Mouse (Mus musculus): ENCODE data around the gene March6.

The March6 gene

DNA sequence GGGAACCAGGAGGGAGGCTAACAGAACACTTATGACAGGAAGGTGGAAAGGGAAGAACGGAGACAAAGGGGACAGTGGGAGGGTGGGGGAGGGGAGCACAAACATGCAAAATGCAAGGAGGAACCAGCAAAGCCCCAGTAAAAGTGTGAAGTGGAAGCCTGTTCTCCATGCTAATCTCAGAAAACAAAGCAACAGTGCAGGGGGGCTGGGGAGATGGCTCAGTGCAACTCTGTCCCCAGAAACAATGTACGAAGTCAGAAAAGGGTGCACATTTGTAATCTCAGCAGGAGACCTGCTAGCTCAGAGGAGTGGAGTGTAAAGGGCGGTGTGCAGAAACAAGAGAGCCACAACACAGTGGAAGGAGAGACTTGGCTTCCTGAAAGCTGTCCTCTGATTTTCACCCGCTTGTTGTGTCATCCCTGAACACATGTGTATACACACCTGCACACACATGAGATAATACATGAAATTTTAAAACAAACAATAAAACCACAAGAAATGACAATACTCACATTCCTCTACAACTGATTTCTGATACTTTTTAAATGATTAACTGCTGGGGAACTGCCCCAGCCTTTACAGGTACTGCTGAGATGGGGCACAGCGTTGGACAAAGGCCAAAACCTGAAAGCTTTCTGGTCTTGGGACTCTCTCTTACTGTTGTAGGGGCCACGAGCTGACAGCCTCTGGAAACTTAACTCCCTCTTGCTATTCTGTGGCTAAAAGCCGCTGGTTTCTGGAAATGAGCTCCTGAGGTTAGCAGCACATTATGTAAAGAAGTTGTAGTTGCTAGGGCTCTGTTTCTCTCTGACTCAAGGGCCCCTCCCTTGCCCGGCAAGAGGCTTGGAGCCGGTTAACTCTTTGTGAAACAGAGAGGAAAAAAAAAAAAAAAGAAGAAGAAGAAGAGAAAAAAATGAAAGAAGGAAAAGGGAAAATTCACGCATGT is 11.4 kb upstream of the March6 start:
- DNase-seq (ENCODE audit: low spot score): no peak

DNA sequence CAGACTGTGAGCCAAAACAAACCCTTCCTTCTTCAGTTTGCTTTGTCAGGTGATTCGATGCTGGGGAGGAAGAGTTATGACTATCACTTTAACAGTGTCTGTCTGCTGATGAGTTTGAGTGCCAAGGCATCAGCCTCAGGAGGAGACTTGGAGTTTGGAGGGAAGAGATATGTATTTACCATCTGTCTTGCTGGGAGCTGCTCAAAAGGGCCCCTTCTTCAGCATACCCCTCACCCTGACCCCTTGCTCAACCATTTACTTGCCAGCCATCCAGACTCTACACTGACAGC is 9.6 kb upstream of the March6 start:
- DNase-seq (ENCODE audit: low spot score): no peak

DNA sequence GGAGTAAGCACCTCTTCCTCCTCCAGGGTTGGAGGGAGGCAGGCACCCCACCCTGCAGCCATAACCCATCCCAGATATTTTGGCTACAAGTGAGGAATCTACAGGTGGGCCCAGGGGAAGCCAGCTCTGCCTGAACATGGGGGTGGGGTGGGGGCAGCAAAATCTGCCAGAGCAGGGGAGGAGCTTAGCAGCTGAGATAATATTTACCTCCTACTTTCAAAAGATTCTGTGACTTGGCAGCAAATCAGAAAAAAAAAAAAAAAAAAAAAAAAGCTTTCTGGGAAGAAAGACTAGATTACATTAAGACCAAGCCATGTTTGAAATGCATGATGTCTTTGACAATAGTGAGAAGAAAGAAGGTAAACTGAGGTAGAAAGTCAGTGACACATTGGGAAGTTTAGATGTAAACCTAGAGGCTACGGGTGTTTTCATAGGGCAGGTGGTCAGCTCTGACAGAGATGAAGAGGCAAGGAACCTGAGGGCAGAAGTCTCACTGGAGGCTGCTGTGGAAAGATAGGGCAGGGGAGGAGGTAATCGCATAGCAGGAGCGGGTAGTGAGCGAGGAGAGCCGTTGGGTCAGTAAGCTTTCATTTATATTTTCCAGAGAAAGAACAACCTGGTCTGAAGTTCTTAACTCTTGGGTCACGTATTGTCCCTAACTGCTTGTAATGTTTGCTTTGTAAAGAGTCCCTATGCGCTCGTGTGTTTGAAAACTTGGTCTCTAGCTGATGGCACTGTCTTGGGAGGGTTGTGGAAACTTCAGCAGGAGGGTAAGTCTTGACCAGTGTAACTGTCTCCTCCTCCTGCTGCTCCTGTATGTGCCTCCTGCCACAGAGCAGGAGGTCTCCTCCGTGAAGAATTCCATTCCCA is 9.0 kb upstream of the March6 start:
- DNase-seq (ENCODE audit: low spot score): no peak

DNA sequence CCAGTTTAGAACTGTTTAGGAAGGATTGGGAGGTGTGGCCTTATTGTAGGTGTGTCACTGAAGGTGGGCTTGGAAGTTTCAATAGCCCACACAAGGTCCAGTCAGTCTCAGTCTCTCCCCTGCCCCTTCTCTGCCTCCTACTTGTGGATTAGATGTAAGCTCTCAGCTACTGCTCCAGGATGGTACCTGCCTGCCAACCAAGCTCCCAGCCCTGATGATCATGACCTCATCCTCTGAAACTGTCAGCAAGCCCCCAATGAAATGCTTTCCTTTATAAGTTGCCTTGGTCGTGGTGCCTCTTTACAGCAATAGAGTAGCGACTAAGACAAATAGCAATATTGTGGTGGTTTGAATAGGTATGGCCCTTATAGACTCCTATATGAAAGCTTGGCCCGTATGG is 7.5 kb upstream of the March6 start:
- no peak for DNase-seq (ENCODE audit: low spot score)

DNA sequence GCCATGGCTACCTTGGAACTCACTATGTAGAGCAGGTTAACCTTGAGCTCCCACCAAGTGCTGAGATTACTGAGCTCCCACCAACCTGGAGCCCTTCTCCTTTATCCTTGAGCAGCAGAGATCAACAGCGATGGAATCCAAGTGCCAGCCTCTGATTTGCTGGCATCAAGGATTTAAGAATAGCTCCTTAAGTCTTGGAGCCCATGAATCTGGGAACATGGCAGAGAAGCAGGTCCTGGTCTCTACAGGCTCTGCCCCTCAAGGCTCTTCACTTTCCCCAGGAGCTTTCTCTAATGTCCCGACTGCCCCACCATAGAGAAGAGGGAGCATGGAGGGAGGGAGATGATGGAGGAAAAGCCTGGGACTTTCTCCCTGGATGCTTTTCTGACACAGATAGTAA is 6.9 kb upstream of the March6 start:
- no peak for DNase-seq (ENCODE audit: low spot score)

DNA sequence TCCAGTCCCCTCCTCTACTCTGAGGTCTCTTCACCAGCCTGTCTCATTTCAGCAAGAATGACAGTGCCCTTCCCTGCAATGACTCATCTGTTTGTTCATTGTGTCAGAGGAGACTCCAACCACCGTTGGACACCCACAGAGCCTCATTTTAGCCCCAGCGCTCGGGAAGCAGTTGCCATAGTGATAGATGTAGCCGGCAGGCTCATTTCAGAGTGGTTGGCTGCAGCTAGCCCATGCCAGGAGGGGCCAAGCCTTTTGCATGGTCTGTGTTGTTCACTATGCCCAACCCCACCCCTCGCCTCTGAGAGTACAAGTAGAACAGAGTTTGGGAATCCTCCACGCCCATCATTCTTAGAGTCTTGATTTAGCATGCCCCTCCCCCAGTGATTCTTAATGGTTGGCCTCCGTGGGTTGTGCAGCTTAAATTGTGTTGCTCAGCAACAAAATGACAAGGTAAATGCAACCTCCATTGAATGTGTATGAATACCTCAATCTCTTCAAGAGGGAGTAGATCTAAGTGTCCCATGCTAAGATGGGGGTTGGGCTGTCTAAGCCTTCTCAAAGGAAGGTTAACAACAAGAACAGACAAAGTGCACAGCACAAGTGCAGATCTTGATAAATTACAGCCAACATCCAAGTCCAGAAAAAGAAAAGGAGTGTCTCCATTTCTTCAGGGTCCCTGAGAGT is 5.3 kb upstream of the March6 start:
- DNase-seq (ENCODE audit: low spot score): no peak

DNA sequence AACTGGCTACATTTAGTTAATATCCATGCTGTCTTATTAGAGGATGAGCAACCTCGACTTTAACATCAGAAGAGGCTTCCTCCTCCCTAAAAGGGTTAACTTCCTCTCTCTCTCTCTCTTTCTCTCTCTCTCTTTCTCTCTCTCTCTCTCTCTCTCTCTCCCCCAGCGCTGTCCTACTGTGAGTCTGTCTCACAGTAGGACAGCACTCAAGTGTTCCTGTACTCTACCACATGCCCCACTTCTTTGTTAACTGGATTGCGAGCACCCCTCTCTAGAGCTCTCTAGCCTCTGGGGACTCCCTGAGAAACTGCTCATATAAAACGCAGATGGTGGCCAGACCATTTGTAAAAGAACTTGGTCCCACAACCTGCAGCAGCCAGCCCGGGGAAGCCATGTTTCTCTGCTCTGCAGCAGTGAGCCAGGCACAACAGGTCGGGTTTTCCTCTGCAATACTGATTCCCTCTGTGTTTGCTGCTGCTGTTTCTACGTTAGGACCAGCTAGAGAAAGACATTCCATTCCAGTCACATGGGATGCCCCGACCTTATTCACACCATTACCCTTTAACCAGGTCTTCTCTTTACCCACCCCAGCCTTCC is 4.5 kb upstream of the March6 start:
- DNase-seq (ENCODE audit: low spot score): no peak

DNA sequence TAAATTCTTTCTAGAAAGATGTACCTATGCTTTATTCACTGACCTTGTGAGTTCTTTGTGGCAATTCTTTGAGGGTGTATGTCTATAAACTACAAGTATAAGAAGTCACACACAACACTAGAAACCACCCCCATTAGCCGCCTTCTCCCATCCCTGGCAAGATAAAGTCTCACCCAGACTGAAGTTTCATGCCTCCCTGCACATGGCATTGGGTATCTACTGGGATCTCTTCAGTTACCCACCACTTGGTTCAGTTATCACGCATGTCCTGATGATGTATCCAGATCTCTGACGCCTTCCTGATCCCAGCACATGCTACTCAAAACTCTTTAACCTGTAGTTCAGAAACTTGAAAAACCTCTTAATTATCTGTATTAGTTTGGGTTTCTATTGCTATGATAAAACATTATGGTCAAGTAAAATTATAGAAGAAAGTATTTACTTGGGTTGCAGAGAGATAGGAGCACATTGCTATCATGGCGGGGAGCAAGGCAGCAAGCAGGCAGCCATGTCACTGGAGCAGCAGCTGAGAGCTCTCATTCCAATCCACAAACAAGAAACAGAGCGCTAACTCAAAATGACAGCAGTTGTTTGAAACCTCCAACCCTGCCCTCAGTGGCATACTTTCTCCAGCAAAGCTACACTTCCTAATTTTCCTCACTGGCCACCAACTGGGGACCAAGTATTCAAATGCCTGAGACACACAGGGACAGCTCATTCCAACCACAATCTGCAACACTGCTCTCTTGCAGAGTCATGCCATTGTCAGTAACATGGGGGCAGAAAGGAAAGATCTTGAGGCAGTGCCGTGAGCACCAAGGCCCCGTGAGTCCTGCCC is 3.8 kb upstream of the March6 start:
- DNase-seq (ENCODE audit: low spot score): no peak

DNA sequence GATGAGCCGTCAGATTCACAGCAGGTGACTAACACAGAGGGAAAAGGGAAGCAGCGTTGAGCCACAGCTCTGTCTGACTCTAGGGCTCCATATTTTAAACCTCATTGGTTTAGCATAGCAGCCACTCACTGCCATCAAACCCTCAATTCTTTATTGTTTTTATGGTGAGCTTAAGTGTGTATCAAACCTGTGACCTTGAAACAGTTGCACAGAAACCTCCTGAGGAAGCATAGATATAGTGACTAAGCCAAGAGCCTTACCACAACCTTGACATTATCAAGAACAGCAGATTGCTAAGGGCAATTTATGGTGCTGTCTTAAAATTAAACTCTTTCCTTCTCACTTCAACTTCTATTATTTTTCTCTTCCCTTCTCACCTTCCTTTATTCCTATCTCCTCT is 2.7 kb upstream of the March6 start:
- no peak for DNase-seq (ENCODE audit: low spot score)

DNA sequence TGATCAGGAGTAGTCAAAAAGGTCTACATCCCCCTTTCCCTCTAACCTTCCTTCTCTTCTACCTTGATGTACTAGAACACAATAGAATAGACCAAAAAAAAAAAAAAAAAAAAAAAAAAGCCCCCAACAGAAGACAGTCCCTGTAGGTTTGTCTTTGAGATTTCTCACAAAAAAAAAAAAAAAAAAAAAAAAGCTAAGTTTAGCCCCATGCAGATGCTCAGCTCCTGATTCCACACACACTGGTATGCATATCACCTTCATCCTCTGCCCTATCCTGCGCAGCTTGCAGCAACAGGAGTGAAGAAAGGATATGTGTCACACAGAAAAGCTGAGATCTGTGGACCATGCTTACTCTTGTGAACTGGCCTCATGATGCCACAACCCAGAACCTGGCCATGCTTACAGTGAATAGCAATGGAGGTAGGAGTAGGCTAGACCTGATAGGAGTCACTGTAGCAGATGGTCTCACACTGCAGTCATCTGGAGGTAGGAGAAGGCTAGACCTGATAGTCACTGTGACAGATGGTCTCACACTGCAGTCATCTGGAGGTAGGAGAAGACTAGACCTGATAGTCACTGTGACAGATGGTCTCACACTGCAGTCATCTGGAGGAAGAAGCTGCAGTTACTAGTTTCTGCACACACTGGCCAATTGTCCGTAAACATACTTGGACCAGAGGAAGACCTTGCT is 1.6 kb upstream of the March6 start:
- DNase-seq (ENCODE audit: low spot score): no peak

DNA sequence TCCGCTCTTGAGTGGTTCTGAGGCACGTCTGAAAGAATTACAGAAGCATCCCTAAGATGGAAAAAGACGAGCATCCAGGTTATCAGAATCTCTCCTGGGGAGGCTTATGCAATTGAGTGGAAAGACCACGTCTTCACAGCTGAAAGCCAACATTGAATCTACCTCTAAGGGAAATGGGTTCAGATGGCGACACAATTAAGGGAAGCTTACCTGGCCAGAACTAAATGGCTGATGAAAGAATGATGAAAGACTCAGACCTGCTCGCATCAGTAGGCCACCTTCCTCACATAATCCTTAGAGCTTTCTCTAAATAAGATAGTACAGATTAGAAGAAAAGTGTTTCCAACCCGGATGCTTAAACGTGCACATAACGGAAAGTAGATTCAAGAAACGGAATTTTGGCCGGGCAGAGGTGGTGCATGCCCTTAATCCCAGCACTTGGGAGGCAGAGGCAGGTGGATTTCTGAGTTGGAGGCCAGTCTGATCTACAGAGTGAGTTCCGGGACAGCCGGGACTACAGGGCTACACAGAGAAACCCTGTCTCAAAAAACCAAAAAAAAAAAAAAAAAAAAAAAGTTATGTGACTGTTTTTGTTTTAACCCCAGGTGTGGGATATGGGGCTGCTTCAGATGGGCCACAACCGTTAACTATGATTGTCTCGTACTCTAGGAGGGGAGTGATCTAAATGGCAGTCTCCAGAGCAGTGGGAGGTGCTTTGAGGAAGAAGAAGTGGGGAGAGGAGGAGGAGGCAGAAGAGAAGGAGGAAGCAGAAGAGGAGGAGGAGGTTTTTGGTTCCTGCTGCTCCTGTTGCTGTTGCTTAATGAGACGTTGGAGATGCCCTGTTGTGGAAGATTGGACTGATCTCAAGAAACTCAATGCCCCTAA is 835 bp upstream of the March6 start:
- DNase-seq (ENCODE audit: low spot score): no peak

DNA sequence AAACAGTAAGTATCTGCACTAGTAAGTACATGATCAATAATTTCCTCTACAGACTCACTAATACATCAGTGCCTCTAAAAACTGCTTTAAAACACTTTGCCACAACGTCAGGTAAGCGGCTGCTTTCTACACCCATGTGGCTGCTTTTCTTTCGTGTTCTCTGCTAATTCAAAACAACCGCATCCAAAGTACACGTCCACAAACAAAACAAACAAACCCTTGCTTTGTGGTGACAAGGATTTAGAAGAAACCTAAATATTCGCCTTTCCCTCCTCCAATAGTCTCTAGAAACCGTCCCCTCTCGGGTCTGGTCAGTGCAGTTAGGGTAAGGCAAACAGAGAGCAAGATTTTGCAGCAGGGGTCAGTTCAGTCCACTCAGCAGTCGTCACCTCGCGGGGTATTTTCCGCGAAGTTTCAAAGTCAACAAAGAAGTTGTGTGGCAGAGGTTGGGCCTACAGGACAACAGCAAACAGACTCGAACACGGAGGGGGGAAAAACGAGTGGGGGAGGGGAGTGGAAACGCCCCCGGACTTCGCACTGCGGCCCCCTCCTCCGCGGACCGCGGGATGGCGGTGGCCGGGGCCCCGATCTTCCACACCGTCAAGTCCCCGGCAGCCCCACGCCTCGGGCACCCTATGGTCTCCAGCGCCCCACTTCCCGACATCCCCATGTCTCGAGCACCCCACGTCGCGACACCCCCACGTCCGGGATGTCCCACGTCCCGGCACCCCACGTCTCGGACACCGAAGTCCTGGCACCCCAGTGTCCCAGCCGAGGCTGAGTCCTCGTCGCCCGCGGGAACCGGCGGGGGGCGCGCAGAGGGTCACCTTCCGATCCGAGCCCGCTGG is 818 bp downstream of the March6 start:
- DNase-seq (ENCODE audit: low spot score): no peak

DNA sequence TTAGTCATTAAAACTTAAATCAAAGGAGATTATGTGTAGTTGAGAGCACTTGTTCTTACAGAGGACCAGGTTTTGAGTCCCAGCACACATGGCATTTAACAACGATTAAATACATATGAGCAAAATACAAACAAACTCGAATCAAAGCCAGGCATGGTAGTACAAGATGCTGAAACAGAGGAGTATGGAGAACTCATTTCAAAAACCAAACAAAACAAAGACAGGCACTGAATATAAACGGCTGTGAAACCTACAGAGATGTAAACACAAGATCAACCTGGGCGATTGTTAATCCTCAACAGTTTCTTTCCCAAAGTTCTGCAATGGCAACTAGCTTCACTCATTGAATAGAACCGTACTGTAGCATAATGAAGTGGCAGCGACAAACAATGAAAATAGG is 1.8 kb downstream of the March6 start:
- DNase-seq (ENCODE audit: low spot score): no peak

DNA sequence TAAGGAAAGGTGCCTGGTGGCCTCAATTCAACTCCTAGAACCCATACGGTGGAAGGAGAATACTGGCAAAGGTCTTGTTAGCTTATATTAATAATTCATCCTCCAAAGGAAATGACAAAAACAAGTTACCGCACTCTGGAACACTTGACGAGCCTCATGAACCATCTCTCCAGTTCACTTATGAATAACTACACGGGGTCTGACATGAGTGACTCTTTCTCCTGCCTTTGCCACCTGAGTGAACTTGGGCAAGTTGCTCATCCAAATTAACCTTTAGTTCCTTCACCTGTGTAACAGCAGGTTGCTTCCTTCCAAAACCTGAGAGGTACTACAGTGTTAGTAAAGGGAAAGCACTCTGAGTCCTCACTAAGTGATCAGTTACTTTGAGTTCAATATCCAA is 2.4 kb downstream of the March6 start:
- DNase-seq (ENCODE audit: low spot score): no peak

DNA sequence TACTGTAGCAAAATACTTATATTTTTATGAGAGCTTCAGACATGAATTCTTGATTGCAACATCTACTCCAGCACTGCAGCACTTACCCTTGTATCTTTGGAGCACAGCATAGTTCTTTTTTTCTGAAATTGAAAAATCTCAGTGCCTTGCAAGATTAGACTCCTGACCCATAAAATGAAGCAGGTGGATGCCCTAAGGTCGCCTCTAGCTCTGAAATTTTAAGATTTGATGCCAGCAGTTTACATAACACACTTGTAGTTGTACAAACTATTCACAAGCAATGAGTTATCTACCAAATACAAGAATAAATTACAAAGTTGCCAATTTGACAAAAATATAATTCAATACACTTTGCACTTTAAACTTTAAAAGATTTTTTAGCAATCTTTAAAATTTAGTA is 4.4 kb downstream of the March6 start:
- no peak for DNase-seq (ENCODE audit: low spot score)

DNA sequence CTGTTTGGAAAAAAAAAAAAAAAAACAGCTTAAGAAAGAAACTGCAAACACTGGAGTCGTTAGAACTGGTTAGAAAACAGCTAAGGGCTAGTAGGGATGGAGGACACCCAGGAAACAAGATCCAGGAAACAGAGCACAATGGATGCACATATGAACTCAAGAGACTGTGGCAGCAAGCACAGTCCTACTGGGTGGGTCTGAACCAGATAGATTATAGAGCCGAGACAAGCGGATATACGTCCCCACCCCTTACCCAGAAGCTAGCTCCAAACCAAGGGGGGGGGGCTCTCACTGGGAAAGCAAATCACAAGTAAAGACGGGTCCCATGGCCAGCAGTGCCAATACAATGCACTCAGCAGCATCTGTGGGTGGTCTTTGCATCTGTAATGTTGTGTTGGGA is 11.9 kb downstream of the March6 start:
- DNase-seq (ENCODE audit: low spot score): no peak

DNA sequence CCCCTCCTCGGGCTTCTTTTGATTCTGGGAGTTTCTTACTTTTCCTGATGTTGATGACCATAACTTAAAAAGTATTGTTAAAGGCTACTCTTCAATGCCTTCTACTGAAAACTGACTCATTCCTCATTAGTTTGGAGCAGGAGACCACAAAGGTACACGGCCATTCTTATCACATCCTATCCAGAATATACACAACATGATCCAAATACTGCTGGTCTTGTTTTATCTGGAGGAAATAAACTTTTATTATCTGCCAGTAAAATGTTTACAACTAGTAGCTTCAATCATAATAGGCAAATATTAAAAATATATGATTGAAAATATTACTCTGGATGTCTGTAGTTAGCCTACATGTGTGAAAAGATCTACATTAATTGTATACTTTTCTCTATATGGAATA is 12.5 kb downstream of the March6 start:
- no peak for DNase-seq (ENCODE audit: low spot score)

DNA sequence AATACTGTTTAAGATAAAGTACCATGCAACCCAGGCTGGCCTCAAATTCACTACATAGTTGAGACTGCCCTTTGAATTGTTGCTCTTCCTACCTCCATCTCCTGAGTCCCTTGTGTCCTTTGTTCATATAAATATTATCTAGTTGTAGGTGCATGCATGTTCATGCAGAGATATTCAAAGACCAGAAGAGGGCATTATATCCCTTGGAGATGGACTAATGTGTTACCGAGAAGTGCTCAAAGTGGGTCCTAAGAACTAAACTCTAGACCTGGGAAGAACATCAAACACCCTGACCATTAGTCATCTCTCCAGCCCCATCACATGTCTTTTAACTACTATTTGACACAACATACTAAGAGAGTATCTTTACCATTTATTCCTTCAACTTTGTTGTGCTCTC is 13.7 kb downstream of the March6 start:
- DNase-seq (ENCODE audit: low spot score): no peak

DNA sequence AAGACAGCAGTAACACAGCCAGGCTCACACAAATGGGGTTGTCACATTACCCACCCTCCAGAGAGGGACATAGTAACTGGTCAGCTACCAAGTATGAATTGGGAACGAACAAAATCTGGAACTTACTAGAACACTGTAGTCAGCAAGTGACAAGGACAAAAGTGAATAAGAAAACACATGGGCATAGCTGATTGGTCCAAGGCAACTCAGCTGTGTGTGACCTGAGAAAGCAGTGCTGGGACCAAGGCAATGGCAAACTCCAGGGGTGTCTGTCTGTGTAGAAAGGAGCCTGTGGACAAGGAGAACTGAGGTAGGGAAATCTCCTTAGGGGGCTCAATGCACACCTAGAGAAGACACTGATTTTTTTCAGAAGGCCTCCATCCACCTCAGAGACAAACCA is 19.1 kb downstream of the March6 start:
- no peak for DNase-seq (ENCODE audit: low spot score)

All from ovary, adult 18-20 months (tissue).